Mouse (Mus musculus) MEL (cell line): ENCODE data around the gene B4galt1. TPM values are rescaled to one million over a fixed set of nuclear protein-coding genes. Genes with fewer than 3 reads are reported as not detected.

Experiments
- DNase-seq: peaks from one replicate; pipeline ENCODE4 v3.0.0; 2011; ENCODE audit warnings: low read depth, low spot score
- H3K27ac ChIP-seq: 2 replicates; pipeline ENCODE4 v1.5.1; 2012; ENCODE audit warnings: low read depth, mild to moderate bottlenecking, control low read depth, low read length, moderate library complexity; ENCODE audit not compliant: control insufficient read depth
- H3K27me3 ChIP-seq, 2 experiments: fragments of 150-350 bp in 1 of 2; sonication (generic) in 1 of 2; 2 replicates each; pipeline ENCODE4 v1.6.1; 2012; ENCODE audit warnings: low read length in 2 of 2, mild to moderate bottlenecking in 2 of 2, improper control_type of control experiment in 1 of 2, moderate library complexity in 1 of 2; ENCODE audit not compliant: insufficient read depth in 2 of 2, control insufficient read depth in 1 of 2
- H3K36me3 ChIP-seq, 2 experiments: 2 replicates each; pipeline ENCODE4 v1.6.1; 2012 to 2014; ENCODE audit warnings: low read length in 2 of 2, improper control_type of control experiment in 1 of 2, inconsistent platforms in 1 of 2, mild to moderate bottlenecking in 1 of 2; ENCODE audit not compliant: insufficient read depth in 2 of 2, control insufficient read depth in 1 of 2
- H3K4me1 ChIP-seq, 2 experiments: fragments of 150-350 bp in 1 of 2; sonication (generic) in 1 of 2; 2 replicates each; pipeline ENCODE4 v1.6.1; 2012; ENCODE audit warnings: low read length in 2 of 2, improper control_type of control experiment in 1 of 2, mild to moderate bottlenecking in 1 of 2; ENCODE audit not compliant: insufficient read depth in 2 of 2, control insufficient read depth in 1 of 2
- H3K4me3 ChIP-seq, 2 experiments: fragments of 150-350 bp in 1 of 2; sonication (generic) in 1 of 2; 2 replicates each; pipeline ENCODE4 v1.5.1; 2012; ENCODE audit warnings: low read depth in 2 of 2, low read length in 2 of 2, mild to moderate bottlenecking in 2 of 2, moderate library complexity in 2 of 2, control low read depth in 1 of 2, improper control_type of control experiment in 1 of 2; ENCODE audit not compliant: control insufficient read depth in 1 of 2, insufficient read depth in 1 of 2
- H3K79me2 ChIP-seq: 2 replicates; pipeline ENCODE4 v1.6.1; 2012; ENCODE audit warnings: mild to moderate bottlenecking, low read length, moderate library complexity; ENCODE audit not compliant: control insufficient read depth, poor library complexity, insufficient read depth
- H3K9ac ChIP-seq: 2 replicates; pipeline ENCODE4 v1.6.1; 2012; ENCODE audit warnings: low read depth, mild to moderate bottlenecking, control low read depth, low read length, moderate library complexity; ENCODE audit not compliant: control insufficient read depth, poor library complexity, severe bottlenecking
- H3K9me3 ChIP-seq: fragments of 150-350 bp; sonication (generic); replicated peaks from 2 replicates; pipeline ENCODE4 v1.6.1; 2012; ENCODE audit warnings: mild to moderate bottlenecking, low read length, improper control_type of control experiment, moderate library complexity; ENCODE audit not compliant: insufficient read depth
- BHLHE40 ChIP-seq: IDR thresholded peaks from 2 replicates; pipeline ENCODE4 v1.6.1; 2012; ENCODE audit warnings: low read depth, mild to moderate bottlenecking, inconsistent platforms, low read length, improper control_type of control experiment, borderline replicate concordance
- CHD2 ChIP-seq: IDR thresholded peaks from 2 replicates; pipeline ENCODE4 v1.6.1; 2011; ENCODE audit warnings: low read length, improper control_type of control experiment
- ELF1 ChIP-seq: IDR thresholded peaks from 2 replicates; pipeline ENCODE4 v1.6.1; 2014; ENCODE audit warnings: low read depth, mild to moderate bottlenecking, inconsistent platforms, low read length, improper control_type of control experiment, moderate library complexity
- ETS1 ChIP-seq: IDR thresholded peaks from 2 replicates; pipeline ENCODE4 v1.6.1; 2012; ENCODE audit warnings: low read depth, mild to moderate bottlenecking, inconsistent platforms, low read length, improper control_type of control experiment, moderate library complexity
- GABPA ChIP-seq: IDR thresholded peaks from 2 replicates; pipeline ENCODE4 v1.6.1; 2012; ENCODE audit warnings: low read depth, mild to moderate bottlenecking, inconsistent platforms, low read length, improper control_type of control experiment, moderate library complexity
- HCFC1 ChIP-seq: IDR thresholded peaks from 2 replicates; pipeline ENCODE4 v1.6.1; 2012; ENCODE audit warnings: low read depth, mild to moderate bottlenecking, inconsistent platforms, low read length, improper control_type of control experiment, moderate library complexity
- JUND ChIP-seq: IDR thresholded peaks from 2 replicates; pipeline ENCODE4 v1.6.1; 2011; ENCODE audit warnings: low read depth, mild to moderate bottlenecking, improper control_type of control experiment, low read length
- MAFK ChIP-seq: IDR thresholded peaks from 2 replicates; pipeline ENCODE4 v1.6.1; 2011; ENCODE audit warnings: low read depth, mild to moderate bottlenecking, low read length, improper control_type of control experiment, borderline replicate concordance
- MEF2A ChIP-seq: IDR thresholded peaks from 2 replicates; pipeline ENCODE4 v1.6.1; 2014; ENCODE audit warnings: low read depth, mild to moderate bottlenecking, inconsistent platforms, low read length, improper control_type of control experiment; ENCODE audit not compliant: poor library complexity, insufficient replicate concordance, severe bottlenecking; ENCODE audit errors: extremely low read depth
- MYB ChIP-seq: IDR thresholded peaks from 2 replicates; pipeline ENCODE4 v1.6.1; 2011; ENCODE audit warnings: mild to moderate bottlenecking, low read depth, low read length, improper control_type of control experiment
- MYC ChIP-seq: IDR thresholded peaks from 2 replicates; pipeline ENCODE4 v1.6.1; 2011; ENCODE audit warnings: low read depth, mild to moderate bottlenecking, low read length, improper control_type of control experiment, moderate library complexity
- NELFE ChIP-seq: IDR thresholded peaks from 2 replicates; pipeline ENCODE4 v1.6.1; 2011; ENCODE audit warnings: low read depth, low read length, improper control_type of control experiment
- NRF1 ChIP-seq: IDR thresholded peaks from 2 replicates; pipeline ENCODE4 v1.6.1; 2014; ENCODE audit warnings: low read depth, mild to moderate bottlenecking, inconsistent platforms, low read length, improper control_type of control experiment, moderate library complexity; ENCODE audit not compliant: poor library complexity, insufficient read depth, severe bottlenecking
- RAD21 ChIP-seq: IDR thresholded peaks from 2 replicates; pipeline ENCODE4 v1.6.1; 2011; ENCODE audit warnings: mild to moderate bottlenecking, low read depth, low read length, improper control_type of control experiment
- RCOR1 ChIP-seq: IDR thresholded peaks from 2 replicates; pipeline ENCODE4 v1.6.1; 2012; ENCODE audit warnings: low read depth, mild to moderate bottlenecking, inconsistent platforms, low read length, improper control_type of control experiment
- SIN3A ChIP-seq: IDR thresholded peaks from 2 replicates; pipeline ENCODE4 v1.6.1; 2012; ENCODE audit warnings: low read length, improper control_type of control experiment, inconsistent platforms
- TAL1 ChIP-seq: IDR thresholded peaks from 2 replicates; pipeline ENCODE4 v1.6.1; 2012; ENCODE audit warnings: mild to moderate bottlenecking, inconsistent platforms, low read length, moderate library complexity, mixed read lengths
- UBTF ChIP-seq: IDR thresholded peaks from 2 replicates; pipeline ENCODE4 v1.6.1; 2012; ENCODE audit warnings: low read depth, mild to moderate bottlenecking, inconsistent platforms, low read length, improper control_type of control experiment, moderate library complexity, borderline replicate concordance; ENCODE audit not compliant: insufficient read depth
- ZC3H11A ChIP-seq: IDR thresholded peaks from 2 replicates; pipeline ENCODE4 v1.6.1; 2012; ENCODE audit warnings: low read depth, mild to moderate bottlenecking, inconsistent platforms, low read length, improper control_type of control experiment
- ZMIZ1 ChIP-seq: IDR thresholded peaks from 2 replicates; pipeline ENCODE4 v1.6.1; 2012; ENCODE audit warnings: low read depth, mild to moderate bottlenecking, inconsistent platforms, low read length, improper control_type of control experiment, moderate library complexity
- polyA plus RNA-seq, 2 experiments: library from polyadenylated mRNA; stranded (reverse) in 1 of 2; unstranded in 1 of 2; fragments of >175 nt in 1 of 2; fragments of >200 nt in 1 of 2; gene quantifications; 2 replicates each; pipeline versions ENCODE4 v1.2.1 to v1.2.4; 2012; ENCODE audit warnings: low replicate concordance in 2 of 2, low read depth in 1 of 2; ENCODE audit not compliant: insufficient read length in 2 of 2, insufficient read depth in 1 of 2, missing spikeins in 1 of 2
- total RNA-seq: library from RNA; depleted of rRNA; stranded (reverse); fragments of 300-350 nt; gene quantifications from 2 replicates; pipeline ENCODE4 v1.2.3, GENCODE M21; 2012

The B4galt1 gene
- total and polyA plus RNA-seq, 3 experiments: 10.8 to 22.5 TPM; not detected in 1

DNA sequence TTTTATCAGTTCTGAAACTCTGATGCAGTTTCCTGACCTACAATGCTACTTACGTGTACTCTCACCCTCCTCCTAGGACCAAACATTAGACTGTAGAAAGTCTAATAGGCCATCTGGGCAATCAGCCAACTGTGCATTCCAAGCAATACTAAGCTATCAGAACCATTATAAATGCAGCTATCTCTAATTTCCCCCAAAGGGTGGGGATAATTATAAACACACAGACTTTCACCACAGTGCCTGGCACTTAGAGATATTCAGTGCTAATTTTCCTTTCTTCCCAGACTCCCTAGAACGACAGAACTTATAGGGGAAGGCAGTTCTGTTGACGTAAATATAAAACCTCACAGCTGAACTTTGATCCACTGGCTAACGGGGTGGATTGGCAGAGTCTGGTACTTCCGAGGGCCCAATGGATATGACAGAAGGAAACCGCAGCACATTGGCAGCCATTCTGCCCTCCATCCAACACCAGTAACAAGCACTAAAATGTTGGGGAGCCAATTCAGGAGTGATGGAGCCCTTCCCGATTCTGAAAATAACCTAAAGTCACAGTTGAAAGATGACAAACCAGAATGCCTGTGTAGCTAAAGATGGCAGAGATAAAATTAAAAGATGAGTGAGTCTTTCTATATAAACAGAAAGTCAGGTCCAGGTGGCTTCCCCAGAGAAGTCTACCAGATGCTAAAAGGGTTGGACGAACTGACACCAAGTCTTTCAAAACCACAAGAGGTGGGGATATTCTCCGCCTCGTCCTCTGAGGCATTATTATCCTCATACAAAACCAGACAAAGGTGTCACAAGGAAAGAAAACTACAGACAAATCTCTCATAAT, 16.1 kb downstream of the B4galt1 start (continued):
- TF ChIP-seq BHLHE40: no peak
- TF ChIP-seq ZMIZ1: no peak

DNA sequence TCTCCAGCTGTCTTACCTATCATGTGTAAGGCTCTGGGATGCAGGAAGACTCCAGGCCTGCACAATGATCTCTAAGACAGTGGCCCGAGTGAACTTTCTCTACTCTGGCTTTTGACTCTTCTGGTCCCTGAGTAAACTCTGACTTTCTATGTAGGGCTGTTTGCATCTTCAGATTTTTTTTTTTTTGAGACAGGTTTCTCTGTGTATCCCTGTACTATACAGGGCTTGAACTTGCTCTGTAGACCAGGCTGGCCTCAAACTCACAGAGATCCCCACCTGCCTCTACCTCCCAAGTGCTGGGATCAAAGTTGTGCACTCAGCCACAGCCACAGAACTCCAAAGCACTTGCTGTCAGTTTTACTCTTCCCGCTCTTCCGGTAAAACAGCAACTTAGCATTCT, 16.8 kb downstream of the B4galt1 start:
- DNase-seq: no peak
- Histone ChIP-seq H3K79me2 (no peaks in the 10 kb centered on the region), H3K4me1 (peaks cover 12 to 14% of the 10 kb centered on the region in 2 experiments), H3K9ac (no peak overlapping the region), H3K27ac (no peak overlapping the region), H3K4me3 (no peak overlapping the region), H3K9me3 (no peaks in the 10 kb centered on the region), H3K27me3 (no peaks in the 10 kb centered on the region), H3K36me3 (peaks cover 0 to 21% of the 10 kb centered on the region in 2 experiments; a peak in 2 of 4 replicates)
- TF ChIP-seq JUND (no peak), BHLHE40 (no peak), HCFC1 (no peak), SIN3A (no peak), NELFE (no peak), RCOR1 (no peak), ETS1 (no peak), MYC (no peak), MYB (no peak), MEF2A (no peak), ZC3H11A (no peak), CHD2 (no peak), UBTF (no peak), NRF1 (no peak), GABPA (no peak), MAFK (no peak), RAD21 (no peak), ZMIZ1 (no peak), TAL1 (no peak), ELF1 (no peak)
- TF ChIP-seq, all 39 proteins: peak for 0
